Mouse (Mus musculus) bone marrow, adult 2 months (tissue): ENCODE results near the gene Acta1.

Experiments used
- CTCF ChIP-seq: fragments of 200-500 bp; IDR thresholded peaks from 2 replicates; pipeline ENCODE4 v1.5.1; 2011; ENCODE audit warnings: low read length, control low read depth; ENCODE audit not compliant: control insufficient read depth, insufficient read depth
- POLR2A ChIP-seq: fragments of 200-500 bp; IDR thresholded peaks from 2 replicates; pipeline ENCODE4 v1.6.1; 2011; ENCODE audit warnings: low read depth, mild to moderate bottlenecking, control low read depth, low read length, borderline replicate concordance; ENCODE audit not compliant: control insufficient read depth

DNA sequence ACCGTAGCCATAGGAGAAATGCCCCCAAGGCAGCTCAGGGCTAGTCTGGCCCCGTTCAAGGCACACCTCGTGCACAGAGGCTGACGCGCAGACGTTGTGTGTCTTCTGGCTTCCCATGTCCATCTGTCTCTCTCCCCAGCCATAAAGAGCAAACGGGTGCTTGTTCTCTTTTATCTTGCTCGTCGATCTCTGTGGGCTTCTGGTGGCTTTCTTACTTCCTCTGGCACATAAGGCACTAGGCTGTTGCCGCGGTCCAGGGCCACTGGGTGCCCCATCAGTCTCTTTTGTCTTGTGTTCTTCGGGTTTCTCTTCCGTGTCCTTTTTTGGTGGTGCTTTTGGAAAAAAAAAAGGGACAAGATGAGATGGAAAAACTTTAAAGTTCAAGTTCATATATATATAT, 49.4 kb downstream of the Acta1 start:
- TF ChIP-seq CTCF (no peak), POLR2A (no peak)
